Mouse (Mus musculus): ENCODE data around the gene Cage1.

Gene Cage1

GRCm38 (mm10) chr13:37964128-37965087, 72.5 kb downstream of the Cage1 start:
- DNase-seq: no peak

GRCm38 (mm10) chr13:37963354-37964007, 73.4 kb downstream of the Cage1 start:
- peak; percentile 80 for DNase-seq

- no peak for DNase-seq
Observed at GRCm38 (mm10) chr13:37962541-37962940, 74.3 kb downstream of the Cage1 start.

GRCm38 (mm10) chr13:37959936-37960335, 76.9 kb downstream of the Cage1 start:
- no peak for DNase-seq

GRCm38 (mm10) chr13:37959239-37959907, 77.5 kb downstream of the Cage1 start:
- no peak for DNase-seq

GRCm38 (mm10) chr13:37958498-37959238, 78.2 kb downstream of the Cage1 start:
- no peak for DNase-seq

Measured in kidney, postnatal 14 days (tissue).